ENCODE assay signal across 13 mouse cellular contexts in genomic region chr4:7666935-7667594, GRCm38 (mm10).
A peak's percentile ranks its signal among the peaks of the same experiment; 100 is the strongest.
DNase-seq lines count a peak whose midpoint lies in the region; ATAC-seq and TF ChIP-seq lines count a peak whose summit lies in the region.
"Had no signal": no experiment of that assay in that cellular context is flagged by ENCODE, and none has a peak within 500 bp of the region (broad histone marks: within the 10 kb centered on the region; RNA-seq: fewer than 3 reads in every experiment).

No protein-coding gene starts in this region.

- no peak overlapping the region for H3K9ac ChIP-seq in liver, postnatal 0 days (replicated peaks)

- TF ChIP-seq EP300 in liver, postnatal 0 days (IDR thresholded peaks at IDR 0.05; ENCODE audit: low read depth), result no peak

- intact Hi-C loops in gastrocnemius, adult 2 months (cut with DNase I), result no loop called here

- H3K36me3 ChIP-seq in liver, postnatal 0 days (replicated peaks; ENCODE audit: insufficient read depth, low read length), result no peaks in the 10 kb centered on the region
- H3K36me3 ChIP-seq in myocyte (ENCODE audit: control insufficient read depth, insufficient read depth), result no peaks in the 10 kb centered on the region

- no peak for ATAC-seq in liver, postnatal 0 days
- ATAC-seq: inflammation-experienced regulatory T-cells, adult 6 months; midbrain, embryonic 16.5 days had no signal

- no peaks in the 10 kb centered on the region for H3K27me3 ChIP-seq in liver, postnatal 0 days (ENCODE audit: insufficient read depth, low read length)
- no peaks in the 10 kb centered on the region for H3K27me3 ChIP-seq in myocyte (ENCODE audit: control insufficient read depth, insufficient read depth, insufficient read length)

- no peak for TF ChIP-seq POLR2A in myocyte (IDR thresholded peaks at IDR 0.05; ENCODE audit: insufficient read length, low read depth)

- H3K9me3 ChIP-seq in liver, postnatal 0 days (ENCODE audit: low read length), result no peaks in the 10 kb centered on the region

- TF ChIP-seq CTCF in gastrocnemius, adult 2 months (IDR thresholded peaks at IDR 0.05), result no peak
- TF ChIP-seq CTCF in liver, postnatal 0 days (IDR thresholded peaks at IDR 0.05; ENCODE audit: low read depth), result no peak

- no peak for DNase-seq in gastrocnemius, adult 2 months
- DNase-seq in gastrocnemius, adult 18-20 months (ENCODE audit: low spot score), result no peak
- DNase-seq in liver, result peak; percentile 4
- DNase-seq in liver, postnatal 0 days, result no peak
- peak; percentile 34 for DNase-seq in embryo, embryonic 11.5 days (ENCODE audit: low read depth, low spot score)
- no peak for DNase-seq in ovary, postnatal 10 days (ENCODE audit: low spot score)
- no peak for DNase-seq in layer of hippocampus, adult 9-11 months
- DNase-seq: adrenal gland, postnatal 36 days; gastrocnemius, postnatal 36 days; right cerebral cortex, adult 18-20 months had no signal

- H3ac ChIP-seq in myocyte (ENCODE audit: control insufficient read depth, insufficient read length), result no peak overlapping the region

- H3K4me3 ChIP-seq in gastrocnemius, adult 2 months, result peak overlapping the region; percentile 17; the same call in 1 of the 2 replicates
- H3K4me3 ChIP-seq in liver, postnatal 0 days (ENCODE audit: low read depth, low read length), result no peak overlapping the region
- H3K4me3 ChIP-seq in myocyte, result no peak overlapping the region

- H3K4me2 ChIP-seq in liver, postnatal 0 days (ENCODE audit: low read depth, low read length), result no peak overlapping the region
- H3K4me2 ChIP-seq in myocyte (ENCODE audit: low read depth), result peak overlapping the region; percentile 16

- H3K4me1 ChIP-seq in liver, postnatal 0 days (ENCODE audit: insufficient read depth), result no peaks in the 10 kb centered on the region

- WGBS in liver, postnatal 0 days (ENCODE audit: insufficient replicate concordance), result 63% methylated on average over 7 of the region's 7 CpGs

- H3K79me2 ChIP-seq in myocyte (ENCODE audit: control insufficient read depth, insufficient read depth), result no peaks in the 10 kb centered on the region

- H3K27ac ChIP-seq in gastrocnemius, adult 2 months, result no peak overlapping the region
- H3K27ac ChIP-seq in liver, postnatal 0 days (ENCODE audit: low read depth), result no peak overlapping the region

TF ChIP-seq in myocyte, 11 proteins besides CTCF, POLR2A, EP300 and RAD21:
- no peak for TF ChIP-seq TCF3 (IDR thresholded peaks at IDR 0.05; ENCODE audit: insufficient read length, low read depth)

Comparison
In these comparisons a context has a peak if more than half of its experiments do, and no peak if none do; other contexts are left out.
1. DNase-seq: peak in liver (single experiment) and embryo, embryonic 11.5 days (single experiment); none in gastrocnemius, adult 2 months (single experiment), gastrocnemius, adult 18-20 months (single experiment), liver, postnatal 0 days (single experiment), ovary, postnatal 10 days (single experiment) and layer of hippocampus, adult 9-11 months (single experiment).